Mouse (Mus musculus) embryonic fibroblast, embryonic 13.5 days (primary cell): ENCODE measurements around the gene Kcnj6. TPM values are rescaled to one million over a fixed set of nuclear protein-coding genes. Genes with fewer than 3 reads are reported as not detected.
A peak's percentile ranks its signal among the peaks of the same experiment; 100 is the strongest.

Experiments
- H3K27ac ChIP-seq: 2 replicates; pipeline ENCODE4 v1.5.1; 2012; ENCODE audit warnings: low read length, control low read depth, inconsistent platforms; ENCODE audit not compliant: insufficient read depth
- H3K4me1 ChIP-seq: 2 replicates; pipeline ENCODE4 v1.6.1; 2011; ENCODE audit warnings: low read length; ENCODE audit not compliant: control insufficient read depth, insufficient read depth
- H3K4me3 ChIP-seq: 2 replicates; pipeline ENCODE4 v1.5.1; 2011; ENCODE audit warnings: mild to moderate bottlenecking, control low read depth, low read length; ENCODE audit not compliant: insufficient read depth
- CTCF ChIP-seq: IDR thresholded peaks from 2 replicates; pipeline ENCODE4 v1.5.1; 2011; ENCODE audit warnings: mild to moderate bottlenecking, control low read depth, low read length, moderate library complexity, borderline replicate concordance; ENCODE audit not compliant: insufficient read depth
- POLR2A ChIP-seq: IDR thresholded peaks from 2 replicates; pipeline ENCODE4 v1.6.1; 2011; ENCODE audit warnings: low read depth, mild to moderate bottlenecking, control low read depth, low read length, moderate library complexity
- polyA plus RNA-seq: library from polyadenylated mRNA; stranded (reverse); fragments of >200 nt; gene quantifications from 2 replicates; pipeline ENCODE4 v1.2.4, GENCODE M21; 2011; ENCODE audit warnings: low read depth; ENCODE audit not compliant: missing spikeins, insufficient read length

Kcnj6 gene
- polyA plus RNA-seq, 1 experiment = not detected

- Histone ChIP-seq H3K27ac (no peak overlapping the region), H3K4me1 (no peaks in the 10 kb centered on the region), H3K4me3 (no peak overlapping the region)
- no peak for TF ChIP-seq POLR2A
- TF ChIP-seq CTCF = no peak
Observed at GRCm38 (mm10) chr16:94984263-94984662, 13.2 kb downstream of the Kcnj6 start.

- Histone ChIP-seq H3K27ac (no peak overlapping the region), H3K4me1 (no peaks in the 10 kb centered on the region), H3K4me3 (no peak overlapping the region)
- no peak for TF ChIP-seq CTCF
- no peak for TF ChIP-seq POLR2A
Observed at GRCm38 (mm10) chr16:94980374-94980773, 17.1 kb downstream of the Kcnj6 start.

GRCm38 (mm10) chr16:94979499-94979898, 18.0 kb downstream of the Kcnj6 start:
- Histone ChIP-seq H3K27ac (no peak overlapping the region), H3K4me3 (no peak overlapping the region), H3K4me1 (no peaks in the 10 kb centered on the region)
- no peak for TF ChIP-seq POLR2A
- TF ChIP-seq CTCF = no peak

- Histone ChIP-seq H3K27ac (no peak overlapping the region), H3K4me1 (no peaks in the 10 kb centered on the region), H3K4me3 (no peak overlapping the region)
- TF ChIP-seq CTCF (no peak), POLR2A (no peak)
Observed at GRCm38 (mm10) chr16:94972080-94972855, 25.2 kb downstream of the Kcnj6 start.

GRCm38 (mm10) chr16:94968941-94969340, 28.6 kb downstream of the Kcnj6 start:
- H3K4me1 ChIP-seq = no peaks in the 10 kb centered on the region
- H3K4me3 ChIP-seq = no peak overlapping the region
- TF ChIP-seq POLR2A (no peak), CTCF (no peak)
- H3K27ac ChIP-seq = no peak overlapping the region

GRCm38 (mm10) chr16:94968472-94968871, 29.0 kb downstream of the Kcnj6 start:
- no peak overlapping the region for H3K4me3 ChIP-seq
- TF ChIP-seq POLR2A (no peak), CTCF (no peak)
- no peaks in the 10 kb centered on the region for H3K4me1 ChIP-seq
- no peak overlapping the region for H3K27ac ChIP-seq

GRCm38 (mm10) chr16:94957156-94957828, 40.2 kb downstream of the Kcnj6 start:
- no peaks in the 10 kb centered on the region for H3K4me1 ChIP-seq
- TF ChIP-seq POLR2A (no peak), CTCF (no peak)
- no peak overlapping the region for H3K27ac ChIP-seq
- no peak overlapping the region for H3K4me3 ChIP-seq

GRCm38 (mm10) chr16:94956410-94956809, 41.1 kb downstream of the Kcnj6 start:
- H3K4me3 ChIP-seq = no peak overlapping the region
- no peaks in the 10 kb centered on the region for H3K4me1 ChIP-seq
- H3K27ac ChIP-seq = peak overlapping the region; percentile 11; the same call in 1 of the 2 replicates
- no peak for TF ChIP-seq POLR2A
- TF ChIP-seq CTCF = no peak

- Histone ChIP-seq H3K4me3 (no peak overlapping the region), H3K4me1 (no peaks in the 10 kb centered on the region), H3K27ac (no peak overlapping the region)
- TF ChIP-seq POLR2A (no peak), CTCF (no peak)
Observed at GRCm38 (mm10) chr16:94953294-94953693, 44.2 kb downstream of the Kcnj6 start.

GRCm38 (mm10) chr16:94949172-94949571, 48.3 kb downstream of the Kcnj6 start:
- TF ChIP-seq CTCF = no peak
- TF ChIP-seq POLR2A = no peak
- H3K4me3 ChIP-seq = no peak overlapping the region
- no peak overlapping the region for H3K27ac ChIP-seq
- no peaks in the 10 kb centered on the region for H3K4me1 ChIP-seq

- Histone ChIP-seq H3K4me1 (no peaks in the 10 kb centered on the region), H3K4me3 (no peak overlapping the region), H3K27ac (no peak overlapping the region)
- TF ChIP-seq CTCF (no peak), POLR2A (no peak)
Observed at GRCm38 (mm10) chr16:94946848-94947247, 50.7 kb downstream of the Kcnj6 start.
